Mouse (Mus musculus) spleen, adult 2 months (tissue): ENCODE measurements around the gene Smcp.

Source experiments
- CTCF ChIP-seq: fragments of 200-500 bp; IDR thresholded peaks from 2 replicates; pipeline ENCODE4 v1.5.1; 2011; ENCODE audit warnings: mild to moderate bottlenecking, inconsistent platforms; ENCODE audit not compliant: insufficient read depth, insufficient read length, insufficient replicate concordance; ENCODE audit errors: extremely low read depth
- POLR2A ChIP-seq: fragments of 200-500 bp; IDR thresholded peaks from 2 replicates; pipeline ENCODE4 v1.6.1; 2011; ENCODE audit warnings: low read depth, low read length, inconsistent platforms

DNA sequence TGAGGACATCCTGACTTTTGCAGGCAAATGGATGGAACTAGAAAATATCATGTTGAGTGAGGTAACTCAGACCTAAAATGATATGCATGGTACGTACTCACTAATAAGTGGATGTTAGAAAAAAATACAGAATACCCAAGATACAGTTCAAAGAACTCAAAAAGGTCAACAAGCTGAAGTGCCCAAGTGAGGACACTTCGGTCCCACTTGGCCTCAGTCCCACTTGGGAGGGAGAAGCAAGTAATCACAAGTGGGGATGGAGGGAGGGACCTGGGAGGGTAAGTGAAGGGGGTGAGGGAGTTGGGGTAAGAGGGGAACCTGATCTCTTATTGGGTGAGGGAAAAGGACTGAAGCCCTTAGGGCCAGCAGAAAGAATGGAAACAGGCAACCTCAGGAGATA lies 20.0 kb downstream of the Smcp start:
- no peak for TF ChIP-seq CTCF
- TF ChIP-seq POLR2A = no peak
